In genomic region chr2:129801231-129802029, GRCm38 (mm10) we compare ENCODE assay signal across 8 mouse cellular contexts. TPM values are rescaled to one million over a fixed set of nuclear protein-coding genes. Genes with fewer than 3 reads are reported as not detected.
A peak's percentile ranks its signal among the peaks of the same experiment; 100 is the strongest.
DNase-seq lines count a peak whose midpoint lies in the region; ATAC-seq and TF ChIP-seq lines count a peak whose summit lies in the region.

No protein-coding gene starts in this region.

- peak overlapping the region; percentile 93 for H3K4me3 ChIP-seq in gastrocnemius, adult 2 months
- peak overlapping the region; percentile 100 for H3K4me3 ChIP-seq in hindbrain, embryonic 16.5 days (ENCODE audit: low read length)

- H3K9ac ChIP-seq in hindbrain, embryonic 16.5 days (ENCODE audit: low read depth, low read length): peak overlapping the region; percentile 84

- peak; percentile 84 for ATAC-seq in hindbrain, embryonic 16.5 days

- H3K9me3 ChIP-seq in hindbrain, embryonic 16.5 days (ENCODE audit: control insufficient read depth, low read length): no peaks in the 10 kb centered on the region

- no peak for TF ChIP-seq CTCF in gastrocnemius, adult 2 months (IDR thresholded peaks at IDR 0.05)

- peak overlapping the region; percentile 96 for H3K27ac ChIP-seq in gastrocnemius, adult 2 months
- H3K27ac ChIP-seq in hindbrain, embryonic 16.5 days (ENCODE audit: low read depth, low read length): peak overlapping the region; percentile 93

- peak; percentile 82 for DNase-seq in ZHBTc4 (ENCODE audit: low read depth, low spot score)
- DNase-seq in cerebellum, postnatal 4 days (ENCODE audit: low spot score in 2 of 2): peak; percentile 93 to 95
- peak; percentile 95 for DNase-seq in gastrocnemius, adult 2 months
- DNase-seq in left cerebral cortex, adult 18-20 months (ENCODE audit: low spot score in 2 of 2): peak; percentile 90 to 92
- peak; percentile 93 to 96 for DNase-seq in lung, postnatal 4 days
- DNase-seq in retina, postnatal 1 day: peak; percentile 95
- DNase-seq in thymus, postnatal 4 days: peak; percentile 93

- peaks cover 28% of the 10 kb centered on the region for H3K4me1 ChIP-seq in hindbrain, embryonic 16.5 days (ENCODE audit: control insufficient read depth, insufficient read depth, low read depth, low read length)

- intact Hi-C loops in gastrocnemius, adult 2 months (cut with DNase I): loop anchor here (5.0 to 10.0 kb wide), 2 partner anchors 376 to 473 kb away; partner anchors contain the start of genes Nop56 and Snrpb

- H3K4me2 ChIP-seq in hindbrain, embryonic 16.5 days (ENCODE audit: low read length): peak overlapping the region; percentile 66

- 0 out of 2 replicates have a peak, but pooled peaks cover 3% of the 10 kb centered on the region for H3K36me3 ChIP-seq in hindbrain, embryonic 16.5 days (ENCODE audit: control insufficient read depth, insufficient read depth, low read length)

- under 1% methylated on average over 69 of the region's 73 CpGs for WGBS in hindbrain, embryonic 16.5 days

- no peaks in the 10 kb centered on the region for H3K27me3 ChIP-seq in hindbrain, embryonic 16.5 days (replicated peaks; ENCODE audit: control insufficient read depth, insufficient read depth, low read length)

RNA-seq across cellular contexts. Expression of gene Stk35, which starts 1.1 kb away (rescaled TPM):
- 1 to 10 TPM; 5.0 to 8.9 TPM for total RNA-seq in gastrocnemius, adult 2 months (2021)
- polyA plus RNA-seq in hindbrain, embryonic 16.5 days (2015; fragmentation: Nextera tagmentation; extraction: Ambion mirVana): 6.4 and 8.0 TPM in 2 replicates
- total RNA-seq in left cerebral cortex, adult 18-20 months (2021): 10 to 100 TPM; 38.5 to 38.6 TPM

Comparison
In these comparisons a context has a peak if more than half of its experiments do, and no peak if none do; other contexts are left out.
1. Peak in every context shown above with its lines: DNase-seq, ATAC-seq, H3K4me3 ChIP-seq and H3K27ac ChIP-seq.